Mouse (Mus musculus) Muller cell, postnatal 12 days (primary cell): Measurements from ENCODE around the gene Snx14.

Experiments
- DNase-seq: peaks from one replicate; pipeline ENCODE4 v3.0.0-alpha.2; 2015; ENCODE audit errors: inconsistent ontology term

Gene Snx14

GRCm38 (mm10) chr9:88344424-88344823 lies 94.3 kb downstream of the Snx14 start:
- no peak for DNase-seq

GRCm38 (mm10) chr9:88342701-88343100 lies 96.1 kb downstream of the Snx14 start:
- no peak for DNase-seq

DNA sequence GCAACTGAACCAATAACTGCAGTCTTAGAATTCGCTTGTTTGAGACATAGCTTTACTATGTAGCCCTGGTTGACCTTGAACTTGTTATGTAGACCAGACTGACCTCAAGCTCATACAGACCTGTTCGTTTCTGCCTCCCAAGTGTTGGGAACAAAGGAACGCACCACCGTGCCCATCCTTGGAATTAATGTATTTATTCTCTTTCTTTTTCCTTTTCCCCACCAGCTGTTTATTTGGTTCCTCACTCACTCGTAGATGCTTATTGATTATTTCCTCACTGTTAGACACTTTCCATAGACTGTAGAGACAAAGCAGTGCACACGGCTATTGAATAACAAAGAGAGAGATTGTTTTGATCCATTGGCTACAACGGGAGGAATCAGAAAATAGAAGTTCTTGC lies 96.5 kb downstream of the Snx14 start:
- no peak for DNase-seq

- no peak for DNase-seq
Observed at GRCm38 (mm10) chr9:88340819-88341218, 97.9 kb downstream of the Snx14 start.

DNA sequence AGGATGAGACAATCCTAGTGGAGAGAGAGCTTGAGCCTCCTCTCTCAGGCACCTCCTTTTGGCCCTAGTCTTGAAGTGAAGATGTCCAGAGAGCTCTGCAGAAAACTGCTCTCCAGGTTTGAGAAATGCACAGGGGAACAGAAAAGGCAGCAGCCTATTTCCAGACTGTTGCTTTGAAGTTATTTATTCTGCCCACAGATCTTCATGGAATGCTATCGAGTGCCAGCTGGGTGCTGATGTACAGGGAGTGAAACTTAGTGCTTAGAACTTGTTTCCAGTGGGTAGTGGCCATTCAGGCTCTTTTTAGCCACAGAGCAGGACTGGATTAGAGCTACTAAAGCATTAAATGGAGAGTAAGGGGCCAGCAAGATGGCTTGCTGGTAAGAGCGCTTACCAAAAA lies 102.9 kb downstream of the Snx14 start:
- DNase-seq, result peak; percentile 75

DNA sequence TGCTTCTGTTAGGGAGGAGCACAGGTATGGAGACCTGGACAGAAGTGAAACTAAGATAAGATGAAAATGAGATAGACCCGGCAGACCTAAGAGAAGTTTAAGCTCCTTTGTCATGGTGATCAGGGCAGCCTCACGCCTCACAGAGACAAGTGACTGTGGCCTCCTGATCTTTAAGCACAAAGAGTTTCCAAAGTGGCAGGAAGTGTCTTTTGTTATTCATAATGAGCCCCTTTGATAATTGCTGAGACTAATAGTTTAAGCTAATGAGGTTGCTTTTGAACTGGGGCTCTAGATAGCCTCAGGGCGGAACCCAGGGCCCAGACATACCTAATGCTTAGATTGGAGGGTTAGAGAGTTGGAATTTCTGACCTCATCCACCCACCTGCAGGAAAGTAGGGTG lies 106.3 kb downstream of the Snx14 start:
- peak; percentile 79 for DNase-seq

DNA sequence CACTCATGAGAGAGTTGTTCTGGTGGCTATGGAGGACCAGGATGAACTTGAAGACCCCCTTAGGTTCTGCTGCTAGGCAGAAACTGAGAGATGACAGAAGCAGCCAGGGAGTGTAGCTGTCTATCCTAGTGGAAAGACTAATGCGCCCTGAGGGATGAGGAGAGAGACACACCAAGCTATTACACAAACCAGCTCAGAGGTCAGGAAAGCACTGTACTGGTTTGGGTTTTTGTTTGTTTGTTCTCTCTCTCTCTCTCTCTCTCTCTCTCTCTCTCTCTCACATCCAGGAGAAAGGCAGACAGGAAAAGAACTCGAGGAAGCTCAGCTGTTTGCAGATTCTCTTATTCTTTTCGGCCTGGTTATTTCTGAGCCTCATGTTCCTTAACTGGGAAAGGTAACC lies 108.4 kb downstream of the Snx14 start:
- no peak for DNase-seq

DNA sequence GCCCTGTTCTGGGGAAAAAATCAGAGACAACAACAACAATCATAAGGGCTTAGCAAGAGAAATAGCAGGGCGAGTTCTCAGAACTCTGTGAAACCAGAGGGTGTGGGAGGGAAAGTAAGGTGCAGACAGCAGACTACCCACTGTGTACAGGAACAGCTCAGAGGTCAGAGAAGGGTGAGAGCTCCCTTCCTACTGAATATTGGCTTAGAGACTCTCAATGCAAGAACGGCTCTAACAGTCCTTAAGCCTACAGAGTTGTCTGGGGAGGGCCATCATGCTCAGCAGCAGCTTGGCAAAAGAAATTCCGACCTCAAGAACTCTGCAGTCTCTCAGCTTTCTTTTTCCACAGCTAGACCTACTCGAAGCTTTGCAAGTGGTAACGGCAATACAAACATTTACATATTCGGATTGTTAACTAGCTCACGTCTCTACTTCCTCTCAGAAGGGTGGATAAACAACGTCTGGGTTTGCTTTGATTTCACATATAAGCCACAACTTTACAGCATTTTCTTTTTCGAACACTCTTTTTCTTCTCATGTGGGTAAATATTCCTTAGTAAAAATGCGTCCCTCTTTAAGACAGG lies 109.5 kb downstream of the Snx14 start:
- no peak for DNase-seq

DNA sequence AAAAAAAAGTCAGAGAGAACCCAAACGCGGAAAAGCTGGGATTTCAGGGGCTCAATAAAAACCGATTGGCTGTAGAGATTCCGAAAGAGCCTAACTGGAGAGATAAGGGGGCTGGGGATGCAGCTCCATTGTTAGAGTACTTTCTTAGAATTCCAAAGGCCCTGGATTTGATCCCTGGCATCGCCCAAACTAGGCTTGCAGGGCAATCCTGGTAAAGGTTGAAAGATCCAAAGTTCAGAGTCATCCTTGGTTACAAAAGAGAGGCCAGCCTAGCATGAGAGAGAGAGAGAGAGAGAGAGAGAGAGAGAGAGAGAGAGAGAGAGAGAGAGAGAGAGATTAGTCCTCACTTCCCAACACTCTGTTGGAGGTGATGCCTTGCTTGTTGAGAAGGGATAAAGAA lies 110.1 kb downstream of the Snx14 start:
- no peak for DNase-seq

- DNase-seq, result peak; percentile 93
Observed at GRCm38 (mm10) chr9:88326930-88327901, 111.5 kb downstream of the Snx14 start, which contains the start of gene Nt5e. Gene Nt5e (plus strand): TSS chr9:88327197.
